Mouse (Mus musculus) intestine, embryonic 14.5 days (tissue): ENCODE data around the gene Sox9. TPM values are rescaled to one million over a fixed set of nuclear protein-coding genes. Genes with fewer than 3 reads are reported as not detected.

ENCODE experiments used
- ATAC-seq: fragments of 200-750 bp; cut with Nextera tagmentation; replicated peaks from 2 replicates; pipeline ENCODE4 v1.8.0; 2017; ENCODE audit warnings: low read depth, moderate number of reproducible peaks, moderate TSS enrichment, moderate library complexity; ENCODE audit not compliant: low FRiP score, low TSS enrichment
- DNase-seq: peaks from one replicate; pipeline ENCODE4 v3.0.0-alpha.2; 2018; ENCODE audit warnings: low spot score
- H3K27ac ChIP-seq: fragments of 300-500 bp; sonication (generic); 2 replicates; pipeline ENCODE4 v1.5.1; 2014; ENCODE audit warnings: low read depth, mild to moderate bottlenecking, control low read depth
- H3K27me3 ChIP-seq: fragments of 300-500 bp; sonication (generic); replicated peaks from 2 replicates; pipeline ENCODE4 v1.6.1; 2014; ENCODE audit warnings: low read length, control low read depth; ENCODE audit not compliant: control insufficient read depth, insufficient read depth
- H3K36me3 ChIP-seq: fragments of 300-500 bp; sonication (generic); 2 replicates; pipeline ENCODE4 v1.6.1; 2014; ENCODE audit warnings: low read length, control low read depth; ENCODE audit not compliant: control insufficient read depth, insufficient read depth
- H3K4me1 ChIP-seq: fragments of 300-500 bp; sonication (generic); replicated peaks from 2 replicates; pipeline ENCODE4 v1.6.1; 2014; ENCODE audit warnings: low read length, control low read depth, mixed read lengths; ENCODE audit not compliant: control insufficient read depth, insufficient read depth
- H3K4me2 ChIP-seq: fragments of 300-500 bp; sonication (generic); 2 replicates; pipeline ENCODE4 v1.6.1; 2014; ENCODE audit warnings: low read length
- H3K4me3 ChIP-seq: fragments of 300-500 bp; sonication (generic); 2 replicates; pipeline ENCODE4 v1.5.1; 2014; ENCODE audit warnings: low read depth, low read length, control low read depth, mixed read lengths
- H3K9ac ChIP-seq: fragments of 300-500 bp; sonication (generic); 2 replicates; pipeline ENCODE4 v1.6.1; 2014; ENCODE audit warnings: mild to moderate bottlenecking, low read length
- H3K9me3 ChIP-seq: fragments of 300-500 bp; sonication (generic); 2 replicates; pipeline ENCODE4 v1.6.1; 2016; ENCODE audit warnings: low read length, control low read depth; ENCODE audit not compliant: control insufficient read depth
- WGBS: fragments of 180-500 bp; shearing (Covaris S2); extraction: QIAGEN DNeasy Blood & Tissue Kit; methylation state at CpG from one replicate; pipeline ENCODE4 v1.1.7; 2014; 5-methylcytosine and 5-hydroxymethylcytosine counted together
- polyA plus RNA-seq: library from polyadenylated mRNA; unstranded; fragments of >200 nt; fragmentation: Nextera tagmentation; extraction: Ambion mirVana; gene quantifications from 2 replicates; pipeline ENCODE4 v1.2.1, GENCODE M21; 2014

The Sox9 gene
- polyA plus RNA-seq, 1 experiment from 2014 or later, result 44.9 TPM

DNA sequence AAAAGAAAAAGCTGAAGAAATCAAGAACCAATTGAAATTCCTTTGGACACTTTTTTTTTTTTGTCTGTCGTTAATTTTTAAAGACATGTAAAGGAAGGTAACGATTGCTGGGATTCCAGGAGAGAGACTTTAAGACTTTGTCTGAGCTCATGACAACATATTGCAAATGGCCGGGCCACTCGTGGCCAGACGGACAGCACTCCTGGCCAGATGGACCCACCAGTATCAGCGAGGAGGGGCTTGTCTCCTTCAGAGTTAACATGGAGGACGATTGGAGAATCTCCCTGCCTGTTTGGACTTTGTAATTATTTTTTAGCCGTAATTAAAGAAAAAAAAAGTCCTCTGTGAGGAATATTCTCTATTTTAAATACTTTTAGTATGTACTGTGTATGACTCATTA, 3.6 kb downstream of the Sox9 start:
- H3K9me3 ChIP-seq, result no peaks in the 10 kb centered on the region
- peaks cover 40% of the 10 kb centered on the region for H3K27me3 ChIP-seq
- peak overlapping the region; percentile 57 for H3K4me3 ChIP-seq
- peak overlapping the region; percentile 78 for H3K4me2 ChIP-seq
- ATAC-seq, result no peak
- no peaks in the 10 kb centered on the region for H3K36me3 ChIP-seq
- DNase-seq, result no peak
- no peak overlapping the region for H3K9ac ChIP-seq
- 25% methylated on average over 8 of the region's 8 CpGs for WGBS
- H3K27ac ChIP-seq, result no peak overlapping the region
- H3K4me1 ChIP-seq, result peaks cover 10% of the 10 kb centered on the region

GRCm38 (mm10) chr11:112786427-112786826, 4.4 kb downstream of the Sox9 start:
- no peaks in the 10 kb centered on the region for H3K9me3 ChIP-seq
- DNase-seq (no peak), ATAC-seq (no peak)
- peaks cover 33% of the 10 kb centered on the region; the same call in 1 of the 2 replicates for H3K27me3 ChIP-seq
- 58% methylated on average over 4 of the region's 4 CpGs for WGBS
- peak overlapping the region; percentile 37 for H3K4me2 ChIP-seq
- peaks cover 5% of the 10 kb centered on the region for H3K4me1 ChIP-seq
- H3K4me3 ChIP-seq, result no peak overlapping the region
- H3K27ac ChIP-seq, result no peak overlapping the region
- no peak overlapping the region for H3K9ac ChIP-seq
- no peaks in the 10 kb centered on the region for H3K36me3 ChIP-seq

DNA sequence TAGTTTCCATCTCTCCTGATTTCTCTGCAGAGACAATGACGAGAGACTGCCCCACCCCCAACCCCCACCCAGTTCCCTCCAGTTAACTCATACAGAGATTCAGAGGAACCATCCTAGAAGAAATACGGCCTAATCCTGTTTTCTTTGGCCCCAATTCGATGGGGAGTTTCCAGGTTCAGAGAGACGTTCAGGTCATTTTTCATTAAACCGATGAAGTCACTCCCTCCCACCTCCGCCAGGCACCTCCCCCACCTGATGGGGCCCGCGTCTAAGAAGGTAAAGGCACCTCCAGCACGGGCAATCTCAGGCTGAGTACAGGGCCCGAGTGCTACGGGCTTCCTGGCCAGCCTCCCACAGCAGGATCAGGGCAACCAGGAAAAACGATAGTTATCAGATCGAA, 6.3 kb downstream of the Sox9 start:
- ATAC-seq, result no peak

DNA sequence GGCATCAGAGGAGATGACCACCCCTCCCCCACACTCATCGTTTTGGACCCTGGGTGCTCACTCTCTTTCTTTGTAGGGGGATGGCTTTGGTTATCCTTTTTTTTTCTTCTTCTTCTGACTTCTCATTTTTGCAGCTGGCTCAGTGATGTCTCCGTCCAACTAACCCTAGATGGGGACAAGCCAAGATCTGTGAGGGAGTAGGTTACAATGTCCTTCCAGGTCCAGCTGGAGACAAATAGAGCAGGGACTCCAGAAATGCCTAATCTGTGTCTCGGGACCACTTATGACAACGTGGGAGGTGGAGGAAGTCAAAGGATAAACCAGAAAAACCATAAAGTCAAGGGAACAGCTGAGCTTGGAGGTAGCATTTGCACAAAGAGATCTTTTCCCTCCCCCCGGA, 14.4 kb downstream of the Sox9 start:
- no peaks in the 10 kb centered on the region for H3K36me3 ChIP-seq
- H3K4me2 ChIP-seq, result no peak overlapping the region
- WGBS, result 75% methylated on average over 5 of the region's 5 CpGs
- DNase-seq, result no peak
- no peak for ATAC-seq
- no peaks in the 10 kb centered on the region for H3K4me1 ChIP-seq
- H3K4me3 ChIP-seq, result no peak overlapping the region
- H3K27ac ChIP-seq, result no peak overlapping the region
- no peak overlapping the region for H3K9ac ChIP-seq
- no peaks in the 10 kb centered on the region for H3K27me3 ChIP-seq
- 0 out of 2 replicates have a peak, but pooled peaks cover 3% of the 10 kb centered on the region for H3K9me3 ChIP-seq

More for the DNA sequence above, 6.3 kb downstream of the Sox9 start:
- Histone ChIP-seq H3K9me3 (0 out of 2 replicates have a peak, but pooled peaks cover 3% of the 10 kb centered on the region), H3K9ac (no peak overlapping the region), H3K36me3 (no peaks in the 10 kb centered on the region), H3K4me2 (no peak overlapping the region), H3K27me3 (peaks cover 33% of the 10 kb centered on the region; the same call in 1 of the 2 replicates), H3K4me3 (no peak overlapping the region), H3K27ac (no peak overlapping the region), H3K4me1 (peaks cover 5% of the 10 kb centered on the region)
- 12% methylated on average over 13 of the region's 13 CpGs for WGBS
- DNase-seq, result no peak

GRCm38 (mm10) chr11:112798831-112799382, 16.9 kb downstream of the Sox9 start:
- H3K27me3 ChIP-seq, result no peaks in the 10 kb centered on the region
- WGBS, result 67% methylated on average over 13 of the region's 13 CpGs
- no peak for DNase-seq

DNA sequence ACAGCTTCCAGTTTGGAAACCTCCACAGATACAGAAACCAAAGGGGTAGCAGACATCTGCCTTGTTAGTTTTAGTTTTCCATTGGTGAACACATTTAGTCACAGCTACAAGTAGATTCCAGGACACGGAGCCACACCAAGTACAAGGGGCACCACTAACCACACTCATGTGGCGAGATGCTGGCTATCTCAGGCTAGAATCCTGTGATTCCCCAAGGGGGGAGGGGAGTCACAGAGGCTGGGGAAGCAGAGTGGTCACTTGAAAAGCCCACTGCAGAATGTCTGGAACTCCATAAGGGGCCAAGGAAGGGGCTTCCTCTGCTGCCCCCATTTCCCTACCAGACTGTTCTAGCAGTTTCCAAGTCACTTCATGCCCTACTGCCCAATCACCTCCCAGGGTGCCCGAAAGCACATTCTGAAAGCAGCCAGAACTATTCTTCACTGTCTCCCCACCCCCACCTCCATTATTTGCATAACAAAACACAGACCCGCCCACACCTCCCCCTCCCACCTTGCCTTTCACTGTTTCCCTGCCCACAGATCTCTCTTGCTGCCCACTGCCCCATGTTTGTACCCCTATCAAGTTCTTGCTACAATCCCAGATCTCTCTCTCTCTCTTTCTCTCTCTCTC, 19.3 kb downstream of the Sox9 start:
- Histone ChIP-seq H3K27me3 (no peaks in the 10 kb centered on the region), H3K4me2 (no peak overlapping the region), H3K4me1 (no peaks in the 10 kb centered on the region), H3K9ac (no peak overlapping the region), H3K9me3 (no peaks in the 10 kb centered on the region), H3K36me3 (no peaks in the 10 kb centered on the region), H3K27ac (no peak overlapping the region), H3K4me3 (no peak overlapping the region)
- DNase-seq (no peak), ATAC-seq (no peak)
- 43% methylated on average over 4 of the region's 4 CpGs for WGBS

More at GRCm38 (mm10) chr11:112798831-112799382, 16.9 kb downstream of the Sox9 start:
- no peak for ATAC-seq
- H3K4me2 ChIP-seq, result no peak overlapping the region
- H3K27ac ChIP-seq, result no peak overlapping the region
- H3K36me3 ChIP-seq, result no peaks in the 10 kb centered on the region
- no peak overlapping the region for H3K9ac ChIP-seq
- no peak overlapping the region for H3K4me3 ChIP-seq
- no peaks in the 10 kb centered on the region for H3K4me1 ChIP-seq
- H3K9me3 ChIP-seq, result no peaks in the 10 kb centered on the region

GRCm38 (mm10) chr11:112807838-112808506, 25.9 kb downstream of the Sox9 start:
- Histone ChIP-seq H3K36me3 (no peaks in the 10 kb centered on the region), H3K27ac (no peak overlapping the region), H3K27me3 (peaks cover 7% of the 10 kb centered on the region; the same call in 1 of the 2 replicates), H3K4me1 (no peaks in the 10 kb centered on the region; the same call in none of the 2 replicates), H3K9ac (no peak overlapping the region), H3K4me2 (no peak overlapping the region), H3K9me3 (no peaks in the 10 kb centered on the region), H3K4me3 (no peak overlapping the region)
- ATAC-seq (no peak), DNase-seq (no peak)
- WGBS, result 27% methylated on average over 8 of the region's 8 CpGs

GRCm38 (mm10) chr11:112810447-112811151, 28.6 kb downstream of the Sox9 start:
- Histone ChIP-seq H3K4me1 (no peaks in the 10 kb centered on the region; the same call in none of the 2 replicates), H3K36me3 (no peaks in the 10 kb centered on the region), H3K9ac (no peak overlapping the region), H3K27me3 (peaks cover 7% of the 10 kb centered on the region; the same call in 1 of the 2 replicates), H3K4me2 (peak overlapping the region; percentile 38), H3K4me3 (peak overlapping the region; percentile 15; the same call in 1 of the 2 replicates), H3K9me3 (no peaks in the 10 kb centered on the region), H3K27ac (no peak overlapping the region)
- 2% methylated on average over 17 of the region's 17 CpGs for WGBS
- DNase-seq (no peak), ATAC-seq (0 out of 2 replicates have a peak, but pooled peaks have one; percentile 34)
